Mouse (Mus musculus) MEL (cell line): ENCODE results near the gene BC037034. TPM values are rescaled to one million over a fixed set of nuclear protein-coding genes. Genes with fewer than 3 reads are reported as not detected.

Experiments
- DNase-seq: peaks from one replicate; pipeline ENCODE4 v3.0.0; 2011; ENCODE audit warnings: low read depth, low spot score
- H3K27ac ChIP-seq: 2 replicates; pipeline ENCODE4 v1.5.1; 2012; ENCODE audit warnings: low read depth, mild to moderate bottlenecking, control low read depth, low read length, moderate library complexity; ENCODE audit not compliant: control insufficient read depth
- H3K27me3 ChIP-seq, 2 experiments: fragments of 150-350 bp in 1 of 2; sonication (generic) in 1 of 2; 2 replicates each; pipeline ENCODE4 v1.6.1; 2012; ENCODE audit warnings: low read length in 2 of 2, mild to moderate bottlenecking in 2 of 2, improper control_type of control experiment in 1 of 2, moderate library complexity in 1 of 2; ENCODE audit not compliant: insufficient read depth in 2 of 2, control insufficient read depth in 1 of 2
- H3K36me3 ChIP-seq, 2 experiments: 2 replicates each; pipeline ENCODE4 v1.6.1; 2012 to 2014; ENCODE audit warnings: low read length in 2 of 2, improper control_type of control experiment in 1 of 2, inconsistent platforms in 1 of 2, mild to moderate bottlenecking in 1 of 2; ENCODE audit not compliant: insufficient read depth in 2 of 2, control insufficient read depth in 1 of 2
- H3K4me1 ChIP-seq, 2 experiments: fragments of 150-350 bp in 1 of 2; sonication (generic) in 1 of 2; 2 replicates each; pipeline ENCODE4 v1.6.1; 2012; ENCODE audit warnings: low read length in 2 of 2, improper control_type of control experiment in 1 of 2, mild to moderate bottlenecking in 1 of 2; ENCODE audit not compliant: insufficient read depth in 2 of 2, control insufficient read depth in 1 of 2
- H3K4me3 ChIP-seq, 2 experiments: fragments of 150-350 bp in 1 of 2; sonication (generic) in 1 of 2; 2 replicates each; pipeline ENCODE4 v1.5.1; 2012; ENCODE audit warnings: low read depth in 2 of 2, low read length in 2 of 2, mild to moderate bottlenecking in 2 of 2, moderate library complexity in 2 of 2, control low read depth in 1 of 2, improper control_type of control experiment in 1 of 2; ENCODE audit not compliant: control insufficient read depth in 1 of 2, insufficient read depth in 1 of 2
- H3K79me2 ChIP-seq: 2 replicates; pipeline ENCODE4 v1.6.1; 2012; ENCODE audit warnings: mild to moderate bottlenecking, low read length, moderate library complexity; ENCODE audit not compliant: control insufficient read depth, poor library complexity, insufficient read depth
- H3K9ac ChIP-seq: 2 replicates; pipeline ENCODE4 v1.6.1; 2012; ENCODE audit warnings: low read depth, mild to moderate bottlenecking, control low read depth, low read length, moderate library complexity; ENCODE audit not compliant: control insufficient read depth, poor library complexity, severe bottlenecking
- H3K9me3 ChIP-seq: fragments of 150-350 bp; sonication (generic); replicated peaks from 2 replicates; pipeline ENCODE4 v1.6.1; 2012; ENCODE audit warnings: mild to moderate bottlenecking, low read length, improper control_type of control experiment, moderate library complexity; ENCODE audit not compliant: insufficient read depth
- BHLHE40 ChIP-seq: IDR thresholded peaks from 2 replicates; pipeline ENCODE4 v1.6.1; 2012; ENCODE audit warnings: low read depth, mild to moderate bottlenecking, inconsistent platforms, low read length, improper control_type of control experiment, borderline replicate concordance
- CHD1 ChIP-seq: IDR thresholded peaks from 2 replicates; pipeline ENCODE4 v1.6.1; 2012; ENCODE audit warnings: low read depth, mild to moderate bottlenecking, inconsistent platforms, low read length, improper control_type of control experiment
- CHD2 ChIP-seq: IDR thresholded peaks from 2 replicates; pipeline ENCODE4 v1.6.1; 2011; ENCODE audit warnings: low read length, improper control_type of control experiment
- CTCF ChIP-seq, 3 experiments: IDR thresholded peaks in 2 of 3; conservative IDR thresholded peaks in 1 of 3; 2 replicates each; pipeline ENCODE4 v1.5.1; 2011 to 2012; ENCODE audit warnings: low read length in 3 of 3, low read depth in 2 of 3, mild to moderate bottlenecking in 2 of 3, improper control_type of control experiment in 1 of 3, inconsistent platforms in 1 of 3, mixed read lengths in 1 of 3, moderate library complexity in 1 of 3; ENCODE audit not compliant: control insufficient read depth in 1 of 3, insufficient read depth in 1 of 3, poor library complexity in 1 of 3, severe bottlenecking in 1 of 3
- E2F4 ChIP-seq: IDR thresholded peaks from 2 replicates; pipeline ENCODE4 v1.6.1; 2011; ENCODE audit warnings: low read depth, low read length, improper control_type of control experiment, borderline replicate concordance
- ETS1 ChIP-seq: IDR thresholded peaks from 2 replicates; pipeline ENCODE4 v1.6.1; 2012; ENCODE audit warnings: low read depth, mild to moderate bottlenecking, inconsistent platforms, low read length, improper control_type of control experiment, moderate library complexity
- GABPA ChIP-seq: IDR thresholded peaks from 2 replicates; pipeline ENCODE4 v1.6.1; 2012; ENCODE audit warnings: low read depth, mild to moderate bottlenecking, inconsistent platforms, low read length, improper control_type of control experiment, moderate library complexity
- GATA1 ChIP-seq: IDR thresholded peaks from 2 replicates; pipeline ENCODE4 v1.6.1; 2011; ENCODE audit warnings: low read depth, low read length, improper control_type of control experiment
- JUND ChIP-seq: IDR thresholded peaks from 2 replicates; pipeline ENCODE4 v1.6.1; 2011; ENCODE audit warnings: low read depth, mild to moderate bottlenecking, improper control_type of control experiment, low read length
- KAT2A ChIP-seq: conservative IDR thresholded peaks from 2 replicates; pipeline ENCODE4 v1.6.1; 2012; ENCODE audit warnings: low read depth, low read length, improper control_type of control experiment, inconsistent platforms
- MAFK ChIP-seq: IDR thresholded peaks from 2 replicates; pipeline ENCODE4 v1.6.1; 2011; ENCODE audit warnings: low read depth, mild to moderate bottlenecking, low read length, improper control_type of control experiment, borderline replicate concordance
- MAZ ChIP-seq: IDR thresholded peaks from 2 replicates; pipeline ENCODE4 v1.6.1; 2012; ENCODE audit warnings: low read depth, mild to moderate bottlenecking, inconsistent platforms, low read length, improper control_type of control experiment
- MEF2A ChIP-seq: IDR thresholded peaks from 2 replicates; pipeline ENCODE4 v1.6.1; 2014; ENCODE audit warnings: low read depth, mild to moderate bottlenecking, inconsistent platforms, low read length, improper control_type of control experiment; ENCODE audit not compliant: poor library complexity, insufficient replicate concordance, severe bottlenecking; ENCODE audit errors: extremely low read depth
- MYB ChIP-seq: IDR thresholded peaks from 2 replicates; pipeline ENCODE4 v1.6.1; 2011; ENCODE audit warnings: mild to moderate bottlenecking, low read depth, low read length, improper control_type of control experiment
- MYC ChIP-seq: IDR thresholded peaks from 2 replicates; pipeline ENCODE4 v1.6.1; 2011; ENCODE audit warnings: low read depth, mild to moderate bottlenecking, low read length, improper control_type of control experiment, moderate library complexity
- NELFE ChIP-seq: IDR thresholded peaks from 2 replicates; pipeline ENCODE4 v1.6.1; 2011; ENCODE audit warnings: low read depth, low read length, improper control_type of control experiment
- POLR2A ChIP-seq, 2 experiments: IDR thresholded peaks; 2 replicates each; pipeline ENCODE4 v1.6.1; 2011 to 2012; ENCODE audit warnings: low read length in 2 of 2, mild to moderate bottlenecking in 2 of 2, control low read depth in 1 of 2, improper control_type of control experiment in 1 of 2, low read depth in 1 of 2, moderate library complexity in 1 of 2; ENCODE audit not compliant: control insufficient read depth in 1 of 2, insufficient read depth in 1 of 2, poor library complexity in 1 of 2
- POLR2AphosphoS2 ChIP-seq: IDR thresholded peaks from 2 replicates; pipeline ENCODE4 v1.6.1; 2011; ENCODE audit warnings: low read length, improper control_type of control experiment
- POLR2AphosphoS5 ChIP-seq: IDR thresholded peaks from 2 replicates; pipeline ENCODE4 v1.6.1; 2012; ENCODE audit warnings: low read depth, borderline replicate concordance, mild to moderate bottlenecking, inconsistent platforms, low read length, moderate library complexity, mixed read lengths
- RCOR1 ChIP-seq: IDR thresholded peaks from 2 replicates; pipeline ENCODE4 v1.6.1; 2012; ENCODE audit warnings: low read depth, mild to moderate bottlenecking, inconsistent platforms, low read length, improper control_type of control experiment
- SIN3A ChIP-seq: IDR thresholded peaks from 2 replicates; pipeline ENCODE4 v1.6.1; 2012; ENCODE audit warnings: low read length, improper control_type of control experiment, inconsistent platforms
- SMC3 ChIP-seq: IDR thresholded peaks from 2 replicates; pipeline ENCODE4 v1.6.1; 2011; ENCODE audit warnings: low read depth, low read length, improper control_type of control experiment
- TAL1 ChIP-seq: IDR thresholded peaks from 2 replicates; pipeline ENCODE4 v1.6.1; 2012; ENCODE audit warnings: mild to moderate bottlenecking, inconsistent platforms, low read length, moderate library complexity, mixed read lengths
- TCF12 ChIP-seq: IDR thresholded peaks from 2 replicates; pipeline ENCODE4 v1.6.1; 2014; ENCODE audit warnings: low read depth, mild to moderate bottlenecking, inconsistent platforms, low read length, improper control_type of control experiment, moderate library complexity
- UBTF ChIP-seq: IDR thresholded peaks from 2 replicates; pipeline ENCODE4 v1.6.1; 2012; ENCODE audit warnings: low read depth, mild to moderate bottlenecking, inconsistent platforms, low read length, improper control_type of control experiment, moderate library complexity, borderline replicate concordance; ENCODE audit not compliant: insufficient read depth
- USF2 ChIP-seq, 2 experiments: IDR thresholded peaks; 2 replicates each; pipeline ENCODE4 v1.6.1; 2011 to 2012; ENCODE audit warnings: improper control_type of control experiment in 2 of 2, low read length in 2 of 2, borderline replicate concordance in 1 of 2, inconsistent platforms in 1 of 2, low read depth in 1 of 2, mild to moderate bottlenecking in 1 of 2; ENCODE audit not compliant: insufficient read depth in 1 of 2
- ZC3H11A ChIP-seq: IDR thresholded peaks from 2 replicates; pipeline ENCODE4 v1.6.1; 2012; ENCODE audit warnings: low read depth, mild to moderate bottlenecking, inconsistent platforms, low read length, improper control_type of control experiment
- ZKSCAN1 ChIP-seq: IDR thresholded peaks from 2 replicates; pipeline ENCODE4 v1.6.1; 2012; ENCODE audit warnings: low read depth, mild to moderate bottlenecking, inconsistent platforms, low read length, improper control_type of control experiment, moderate library complexity
- ZMIZ1 ChIP-seq: IDR thresholded peaks from 2 replicates; pipeline ENCODE4 v1.6.1; 2012; ENCODE audit warnings: low read depth, mild to moderate bottlenecking, inconsistent platforms, low read length, improper control_type of control experiment, moderate library complexity
- polyA plus RNA-seq, 2 experiments: library from polyadenylated mRNA; stranded (reverse) in 1 of 2; unstranded in 1 of 2; fragments of >175 nt in 1 of 2; fragments of >200 nt in 1 of 2; gene quantifications; 2 replicates each; pipeline versions ENCODE4 v1.2.1 to v1.2.4; 2012; ENCODE audit warnings: low replicate concordance in 2 of 2, low read depth in 1 of 2; ENCODE audit not compliant: insufficient read length in 2 of 2, insufficient read depth in 1 of 2, missing spikeins in 1 of 2
- total RNA-seq: library from RNA; depleted of rRNA; stranded (reverse); fragments of 300-350 nt; gene quantifications from 2 replicates; pipeline ENCODE4 v1.2.3, GENCODE M21; 2012

The BC037034 gene
- total and polyA plus RNA-seq, 3 experiments = 35.6 to 59.1 TPM; not detected in 1

GRCm38 (mm10) chr5:138264207-138264578 lies 360 bp upstream of the BC037034 start:
- H3K4me1 ChIP-seq = peaks cover 4 to 41% of the 10 kb centered on the region in 2 experiments
- peak overlapping the region; percentile 59 for H3K27ac ChIP-seq
- DNase-seq = no peak
- TF ChIP-seq CHD1 (peak; percentile 43; the same call in 1 of the 2 replicates), UBTF (no peak)
- peak overlapping the region; percentile 68 to 89 for H3K4me3 ChIP-seq
- no peaks in the 10 kb centered on the region for H3K27me3 ChIP-seq
- H3K9me3 ChIP-seq = no peaks in the 10 kb centered on the region
- H3K9ac ChIP-seq = peak overlapping the region; percentile 93
- peaks cover 0 to 34% of the 10 kb centered on the region in 2 experiments; a peak in 3 of 4 replicates for H3K36me3 ChIP-seq
- H3K79me2 ChIP-seq = peaks cover 46% of the 10 kb centered on the region

DNA sequence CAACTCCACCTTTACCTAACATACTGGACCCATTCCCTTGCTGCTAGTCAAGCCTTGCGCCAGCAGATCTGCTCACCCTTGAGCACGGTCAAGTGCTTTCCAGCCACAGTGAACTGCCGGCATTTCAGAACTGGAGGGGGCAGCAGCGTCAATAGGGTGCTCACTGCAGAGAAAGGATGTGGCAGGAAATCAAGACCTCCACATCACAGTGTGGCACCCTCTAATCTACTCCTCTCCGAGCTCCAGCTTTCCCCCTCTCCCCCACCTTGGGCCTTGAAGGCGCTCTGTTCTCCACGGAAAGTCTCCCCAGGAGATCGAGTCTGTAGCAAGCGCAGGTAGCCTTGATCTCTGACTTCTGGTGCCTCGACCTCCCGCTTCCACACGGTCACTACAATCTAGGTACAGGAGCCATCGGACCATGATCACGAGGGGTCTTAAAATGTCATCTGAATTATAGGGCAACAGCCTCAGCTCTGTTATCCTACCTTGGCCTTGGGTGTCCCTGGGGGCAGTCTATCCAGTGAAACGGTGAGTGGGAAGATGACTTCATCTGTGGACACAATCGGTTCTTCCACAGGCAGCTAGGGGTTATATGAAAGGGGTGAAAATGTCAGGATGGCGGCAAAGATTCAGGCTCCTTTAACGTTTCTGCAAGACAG lies 1.1 kb downstream of the BC037034 start:
- H3K4me3 ChIP-seq = peak overlapping the region; percentile 68 to 89
- TF ChIP-seq MAZ (no peak), CHD1 (peak; percentile 77; the same call in 1 of the 2 replicates), E2F4 (no peak), ETS1 (0 out of 2 replicates have a peak, but pooled peaks have one; percentile 4), MEF2A (no peak), SMC3 (no peak; the same call in 1 of the 2 replicates), KAT2A (no peak), MAFK (no peak), TAL1 (no peak), MYC (no peak), JUND (no peak), POLR2AphosphoS5 (no peak), RCOR1 (no peak), CHD2 (no peak), TCF12 (no peak), USF2 (IDR thresholded peaks at IDR 0.05; ENCODE audit: borderline replicate concordance in 1 of 2, insufficient read depth in 1 of 2, low read depth in 1 of 2, low read length in 2 of 2) (no peak), SIN3A (no peak), UBTF (peak; percentile 83; the same call in 1 of the 2 replicates), ZKSCAN1 (no peak), CTCF (IDR thresholded peaks at IDR 0.05 in 2 of 3, conservative IDR thresholded peaks at IDR 0.05 in 1 of 3; ENCODE audit: control insufficient read depth in 1 of 3, insufficient read depth in 1 of 3, low read depth in 2 of 3, low read length in 3 of 3, poor library complexity in 1 of 3, severe bottlenecking in 1 of 3) (0 out of 6 replicates have a peak, but pooled peaks of 2 of the 3 experiments have one; percentile 1 to 6), MYB (no peak), BHLHE40 (no peak), POLR2A (IDR thresholded peaks at IDR 0.05; ENCODE audit: control insufficient read depth in 1 of 2, insufficient read depth in 1 of 2, low read depth in 1 of 2, low read length in 2 of 2, poor library complexity in 1 of 2) (peak; percentile 27 to 31; a peak in 1 of 4 replicates), GATA1 (no peak), NELFE (no peak), GABPA (no peak), ZC3H11A (no peak), POLR2AphosphoS2 (no peak), ZMIZ1 (peak; percentile 28; the same call in 1 of the 2 replicates)

More for the DNA sequence above, 1.1 kb downstream of the BC037034 start:
- DNase-seq = peak; percentile 51
- H3K4me1 ChIP-seq = peaks cover 6 to 55% of the 10 kb centered on the region in 2 experiments
- peaks cover 3 to 49% of the 10 kb centered on the region in 2 experiments; a peak in 3 of 4 replicates for H3K36me3 ChIP-seq
- no peaks in the 10 kb centered on the region for H3K9me3 ChIP-seq
- peak overlapping the region; percentile 93 for H3K9ac ChIP-seq
- peaks cover 48% of the 10 kb centered on the region for H3K79me2 ChIP-seq
- H3K27ac ChIP-seq = peak overlapping the region; percentile 100
- H3K27me3 ChIP-seq = no peaks in the 10 kb centered on the region
